Mouse (Mus musculus): Measurements from ENCODE around the gene Slc17a7. TPM values are rescaled to one million over a fixed set of nuclear protein-coding genes. Genes with fewer than 3 reads are reported as not detected.

Slc17a7 gene
- polyA plus RNA-seq, 1 experiment from 2014 or later = 1.4 TPM

DNA sequence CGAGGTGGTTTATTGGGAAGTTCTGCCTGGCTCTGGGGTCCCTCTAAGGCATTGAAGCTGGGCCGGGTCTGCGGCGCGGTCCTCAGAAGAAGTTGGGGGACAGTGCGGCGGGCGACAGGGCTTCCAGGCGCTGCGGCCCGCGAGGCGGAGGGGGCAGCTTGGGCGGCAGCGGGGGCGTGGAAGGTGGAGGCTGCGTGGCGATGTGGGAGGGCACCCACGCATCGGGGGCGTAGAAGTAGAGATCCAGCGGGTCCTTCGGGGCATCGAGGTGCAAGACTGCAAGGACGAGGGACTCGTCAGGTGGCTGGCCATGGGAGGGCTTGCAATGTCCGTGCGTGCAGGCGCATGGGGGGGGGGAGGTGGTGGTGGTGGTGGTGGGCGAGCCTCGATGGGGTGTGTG is 12.6 kb downstream of the Slc17a7 start:
- Histone ChIP-seq H3K9me3 (no peaks in the 10 kb centered on the region; the same call in 1 of the 2 replicates), H3K4me3 (peak overlapping the region; percentile 40), H3K4me1 (peaks cover 25% of the 10 kb centered on the region), H3K36me3 (no peaks in the 10 kb centered on the region), H3K27me3 (ENCODE audit: insufficient read depth, poor library complexity, severe bottlenecking) (peaks cover 98% of the 10 kb centered on the region), H3K27ac (no peak overlapping the region)
- no peak for DNase-seq (ENCODE audit: low spot score)
- 5% methylated on average over 31 of the region's 31 CpGs for WGBS

- Histone ChIP-seq H3K36me3 (no peaks in the 10 kb centered on the region), H3K27me3 (ENCODE audit: insufficient read depth, poor library complexity, severe bottlenecking) (peaks cover 98% of the 10 kb centered on the region), H3K9me3 (no peaks in the 10 kb centered on the region), H3K27ac (no peak overlapping the region), H3K4me1 (peaks cover 41% of the 10 kb centered on the region), H3K4me3 (no peak overlapping the region)
- DNase-seq (ENCODE audit: low spot score) = no peak
- 18% methylated on average over 7 of the region's 7 CpGs for WGBS
Measured at GRCm38 (mm10) chr7:45178550-45178949, 14.8 kb downstream of the Slc17a7 start.

- H3K9me3 ChIP-seq = no peaks in the 10 kb centered on the region
- H3K36me3 ChIP-seq = no peaks in the 10 kb centered on the region
- H3K27me3 ChIP-seq (ENCODE audit: insufficient read depth, poor library complexity, severe bottlenecking) = peaks cover 100% of the 10 kb centered on the region
- H3K4me1 ChIP-seq = peaks cover 41% of the 10 kb centered on the region
- 34% methylated on average over 7 of the region's 7 CpGs for WGBS
- no peak within 1 kb of the TSS for H3K4me3 ChIP-seq
- H3K27ac ChIP-seq = no peak within 1 kb of the TSS
- no peak for DNase-seq (ENCODE audit: low spot score)
Measured at GRCm38 (mm10) chr7:45179469-45179868, 15.7 kb downstream of the Slc17a7 start, which contains the start of gene Gfy. Gene Gfy, minus strand, starts transcription at chr7:45179569.

DNA sequence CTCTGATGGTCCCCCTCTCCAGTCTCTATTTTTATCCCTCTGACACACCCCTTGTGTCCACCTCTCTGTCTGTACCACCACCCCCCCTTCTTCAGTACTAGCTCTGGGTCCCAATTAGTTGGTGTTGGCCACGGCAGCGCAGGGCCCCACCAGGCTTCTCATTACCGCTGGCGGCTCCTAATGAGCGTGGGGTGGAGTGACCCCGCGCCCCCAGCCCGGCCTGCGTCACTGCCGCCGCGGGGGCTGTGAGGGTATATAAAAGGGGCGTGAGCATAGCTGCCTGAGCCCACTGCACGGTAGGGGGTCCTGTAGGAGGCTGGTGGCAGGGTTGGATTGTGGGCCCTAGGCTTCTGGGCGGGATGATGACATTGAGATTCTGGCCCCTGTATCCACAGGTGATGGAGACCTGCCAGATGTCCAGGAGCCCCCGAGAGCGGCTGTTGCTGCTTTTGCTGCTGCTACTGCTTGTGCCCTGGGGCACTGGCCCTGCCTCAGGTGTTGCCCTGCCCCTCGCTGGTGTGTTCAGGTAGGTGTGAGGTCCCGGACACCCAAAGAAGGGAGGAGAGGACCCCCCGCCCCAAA is 17.2 kb downstream of the Slc17a7 start, which contains the start of gene Pth2:
Gene Pth2, plus strand, starts transcription at position 100 of the 582 bp plus-strand sequence.
- no peak for DNase-seq (ENCODE audit: low spot score)
- Histone ChIP-seq H3K4me1 (peaks cover 33% of the 10 kb centered on the region), H3K9me3 (no peaks in the 10 kb centered on the region), H3K4me3 (peak within 1 kb of the TSS; percentile 49), H3K36me3 (no peaks in the 10 kb centered on the region), H3K27me3 (ENCODE audit: insufficient read depth, poor library complexity, severe bottlenecking) (peaks cover 100% of the 10 kb centered on the region), H3K27ac (no peak within 1 kb of the TSS)
- WGBS = 22% methylated on average over 20 of the region's 20 CpGs

GRCm38 (mm10) chr7:45181540-45181939 is 17.8 kb downstream of the Slc17a7 start:
- H3K9me3 ChIP-seq = no peaks in the 10 kb centered on the region
- DNase-seq (ENCODE audit: low spot score) = no peak
- peak overlapping the region; percentile 49 for H3K4me3 ChIP-seq
- H3K27ac ChIP-seq = no peak overlapping the region
- peaks cover 100% of the 10 kb centered on the region for H3K27me3 ChIP-seq (ENCODE audit: insufficient read depth, poor library complexity, severe bottlenecking)
- H3K4me1 ChIP-seq = peaks cover 28% of the 10 kb centered on the region
- H3K36me3 ChIP-seq = no peaks in the 10 kb centered on the region
- 6% methylated on average over 30 of the region's 35 CpGs for WGBS

DNA sequence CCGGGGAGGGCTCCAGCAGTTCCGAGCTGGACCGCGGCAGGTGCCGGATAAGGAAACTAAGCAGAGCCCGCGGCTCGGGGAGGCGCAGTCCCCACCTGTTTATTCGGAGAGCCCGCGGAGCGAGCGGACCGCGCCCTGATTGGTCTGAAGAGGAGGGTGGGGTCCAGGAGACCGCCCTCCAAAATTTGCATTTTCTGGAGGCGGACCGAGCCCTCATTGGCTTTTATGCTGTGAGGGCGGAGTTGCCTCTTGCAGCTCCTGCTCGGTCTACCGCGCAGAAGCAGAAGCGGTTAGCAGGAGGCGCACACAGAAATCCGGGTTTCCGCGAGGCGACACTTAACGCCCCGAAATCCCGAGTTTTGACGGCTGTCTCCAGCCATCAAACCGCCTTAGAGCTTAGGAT is 18.5 kb downstream of the Slc17a7 start:
- WGBS = under 1% methylated on average over 34 of the region's 34 CpGs
- Histone ChIP-seq H3K27me3 (ENCODE audit: insufficient read depth, poor library complexity, severe bottlenecking) (peaks cover 100% of the 10 kb centered on the region), H3K27ac (no peak overlapping the region), H3K4me1 (peaks cover 26% of the 10 kb centered on the region), H3K36me3 (no peaks in the 10 kb centered on the region), H3K4me3 (peak overlapping the region; percentile 49), H3K9me3 (no peaks in the 10 kb centered on the region)
- DNase-seq (ENCODE audit: low spot score) = peak; percentile 95

DNA sequence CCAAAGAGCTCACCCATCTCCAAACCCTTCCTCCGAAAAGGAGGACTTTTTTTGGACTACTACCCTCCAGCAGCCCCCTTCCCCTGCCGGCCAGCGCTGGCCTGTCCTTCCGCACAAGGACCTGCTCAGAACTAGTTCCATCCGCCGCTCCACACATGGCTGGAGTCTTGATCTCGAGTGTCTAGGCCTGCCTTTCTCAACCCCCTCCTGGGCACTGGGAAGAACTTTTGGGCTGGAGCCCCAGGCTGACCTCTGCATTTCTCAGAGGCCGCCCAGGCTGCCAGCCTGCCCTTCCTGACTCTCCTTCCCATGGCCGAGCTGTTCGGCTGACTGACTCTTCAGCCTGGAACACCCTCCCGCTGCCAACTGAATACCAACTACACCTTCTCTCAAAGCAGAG is 18.9 kb downstream of the Slc17a7 start:
- no peak for DNase-seq (ENCODE audit: low spot score)
- WGBS = 21% methylated on average over 11 of the region's 11 CpGs

DNA sequence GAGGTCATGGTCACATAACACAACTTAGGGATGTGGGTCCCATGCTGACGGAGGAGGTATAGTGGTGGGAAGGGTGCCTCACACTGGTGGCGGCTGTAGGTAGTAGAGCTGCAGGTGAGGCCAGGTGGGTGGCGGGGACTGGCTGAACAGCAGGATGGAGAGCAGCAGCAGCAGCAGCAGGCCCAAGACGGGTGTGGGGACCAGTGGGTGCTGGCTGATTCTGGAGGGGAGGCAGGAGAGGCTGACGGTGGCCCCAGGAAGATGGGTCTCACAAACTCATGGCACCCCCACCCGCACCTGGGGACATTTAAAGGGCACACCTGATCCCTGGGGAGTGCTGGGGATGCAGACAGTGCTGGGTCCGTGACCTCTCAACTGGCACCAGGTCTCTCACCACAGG is 19.9 kb downstream of the Slc17a7 start:
- Histone ChIP-seq H3K9me3 (no peaks in the 10 kb centered on the region), H3K27me3 (ENCODE audit: insufficient read depth, poor library complexity, severe bottlenecking) (peaks cover 99% of the 10 kb centered on the region), H3K36me3 (no peaks in the 10 kb centered on the region), H3K27ac (no peak overlapping the region), H3K4me3 (no peak overlapping the region), H3K4me1 (peaks cover 26% of the 10 kb centered on the region)
- WGBS = 64% methylated on average over 7 of the region's 7 CpGs
- DNase-seq (ENCODE audit: low spot score) = no peak

More for the DNA sequence above, 18.9 kb downstream of the Slc17a7 start:
- peaks cover 99% of the 10 kb centered on the region for H3K27me3 ChIP-seq (ENCODE audit: insufficient read depth, poor library complexity, severe bottlenecking)
- H3K4me3 ChIP-seq = peak overlapping the region; percentile 49
- H3K4me1 ChIP-seq = peaks cover 26% of the 10 kb centered on the region
- H3K36me3 ChIP-seq = no peaks in the 10 kb centered on the region
- H3K9me3 ChIP-seq = no peaks in the 10 kb centered on the region
- H3K27ac ChIP-seq = no peak overlapping the region

DNA sequence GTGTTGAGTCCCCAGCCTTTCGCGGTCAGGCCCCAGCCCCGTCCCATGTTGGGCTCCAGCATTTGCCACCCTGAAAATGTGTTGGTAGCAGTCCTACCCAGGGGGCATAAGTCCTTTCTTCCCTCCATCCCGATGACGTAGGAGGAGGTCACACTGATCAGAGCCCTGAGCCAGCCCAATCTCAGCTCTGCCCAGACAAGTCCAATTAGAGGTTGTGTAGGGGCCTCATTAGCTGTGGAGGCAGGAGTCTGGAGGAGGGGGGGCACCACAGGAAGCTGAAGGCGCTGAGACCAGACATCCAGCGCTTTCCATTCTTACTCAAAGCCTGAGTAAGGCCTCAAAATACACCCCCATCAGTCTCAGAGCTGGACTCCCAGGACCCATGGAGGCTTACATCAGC is 22.2 kb downstream of the Slc17a7 start:
- no peaks in the 10 kb centered on the region for H3K36me3 ChIP-seq
- no peaks in the 10 kb centered on the region for H3K9me3 ChIP-seq
- no peak for DNase-seq (ENCODE audit: low spot score)
- H3K27ac ChIP-seq = no peak overlapping the region
- H3K27me3 ChIP-seq (ENCODE audit: insufficient read depth, poor library complexity, severe bottlenecking) = peaks cover 98% of the 10 kb centered on the region
- H3K4me3 ChIP-seq = no peak overlapping the region
- peaks cover 22% of the 10 kb centered on the region for H3K4me1 ChIP-seq
- WGBS = 67% methylated on average over 7 of the region's 7 CpGs

GRCm38 (mm10) chr7:45189600-45189999 is 25.9 kb downstream of the Slc17a7 start:
- H3K4me3 ChIP-seq = no peak overlapping the region
- no peaks in the 10 kb centered on the region for H3K36me3 ChIP-seq
- H3K27me3 ChIP-seq (ENCODE audit: insufficient read depth, poor library complexity, severe bottlenecking) = peaks cover 89% of the 10 kb centered on the region
- H3K4me1 ChIP-seq = peaks cover 28% of the 10 kb centered on the region
- no peak for DNase-seq (ENCODE audit: low spot score)
- H3K9me3 ChIP-seq = no peaks in the 10 kb centered on the region
- no peak overlapping the region for H3K27ac ChIP-seq
- 45% methylated on average over 16 of the region's 16 CpGs for WGBS

DNA sequence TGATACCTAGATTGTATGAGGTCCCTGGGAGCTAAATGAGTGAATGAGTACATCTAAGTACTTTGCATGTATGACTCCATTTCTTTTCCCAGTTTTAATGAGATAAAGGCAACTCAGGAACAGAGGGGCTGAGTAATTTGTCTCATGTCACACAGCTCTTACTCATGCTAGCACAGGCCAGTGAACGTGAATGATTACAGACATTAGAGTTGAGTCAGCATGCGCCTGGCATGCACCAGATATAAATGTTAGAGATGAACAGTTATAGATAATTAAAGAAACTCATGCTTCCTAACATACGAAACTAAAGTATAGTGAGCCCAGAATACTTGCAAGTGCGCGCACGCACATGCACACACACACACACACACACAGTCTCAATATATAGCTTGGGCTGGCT is 26.4 kb downstream of the Slc17a7 start:
- Histone ChIP-seq H3K4me1 (peaks cover 31% of the 10 kb centered on the region), H3K4me3 (no peak overlapping the region), H3K27me3 (ENCODE audit: insufficient read depth, poor library complexity, severe bottlenecking) (peaks cover 84% of the 10 kb centered on the region), H3K36me3 (no peaks in the 10 kb centered on the region), H3K9me3 (no peaks in the 10 kb centered on the region), H3K27ac (no peak overlapping the region)
- 88% methylated on average over 6 of the region's 6 CpGs for WGBS
- DNase-seq (ENCODE audit: low spot score) = no peak

DNA sequence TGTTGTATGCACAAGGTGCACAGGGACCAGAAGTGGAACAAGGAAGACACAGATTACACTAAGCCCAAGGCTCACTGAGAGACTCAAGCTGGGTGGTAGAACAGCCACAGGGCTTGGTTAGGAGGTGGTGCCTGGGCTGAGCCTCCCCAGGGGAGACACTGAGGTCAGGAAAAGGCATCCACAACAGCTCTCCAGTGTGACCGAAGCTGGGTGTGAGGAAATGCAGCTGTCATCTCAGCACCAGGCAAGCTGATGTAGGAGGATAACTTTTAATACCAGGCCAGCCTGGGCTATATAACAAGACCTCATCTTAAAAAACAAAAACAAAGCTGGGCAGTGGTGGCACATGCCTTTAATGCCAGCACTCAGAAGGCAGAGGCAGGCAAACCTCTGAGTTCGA is 27.4 kb downstream of the Slc17a7 start:
- peaks cover 41% of the 10 kb centered on the region for H3K4me1 ChIP-seq
- WGBS = 61% methylated on average over 2 of the region's 2 CpGs
- H3K4me3 ChIP-seq = no peak overlapping the region
- 0 out of 2 replicates have a peak overlapping the region, but pooled peaks have one; percentile 11 for H3K27ac ChIP-seq
- DNase-seq (ENCODE audit: low spot score) = no peak
- H3K9me3 ChIP-seq = no peaks in the 10 kb centered on the region
- peaks cover 79% of the 10 kb centered on the region for H3K27me3 ChIP-seq (ENCODE audit: insufficient read depth, poor library complexity, severe bottlenecking)
- H3K36me3 ChIP-seq = no peaks in the 10 kb centered on the region

GRCm38 (mm10) chr7:45191803-45192363 is 28.1 kb downstream of the Slc17a7 start:
- Histone ChIP-seq H3K27me3 (ENCODE audit: insufficient read depth, poor library complexity, severe bottlenecking) (peaks cover 79% of the 10 kb centered on the region), H3K9me3 (no peaks in the 10 kb centered on the region), H3K36me3 (no peaks in the 10 kb centered on the region), H3K27ac (peak overlapping the region; percentile 37; the same call in 1 of the 2 replicates), H3K4me3 (no peak overlapping the region; the same call in 1 of the 2 replicates), H3K4me1 (peaks cover 47% of the 10 kb centered on the region)
- no peak for DNase-seq (ENCODE audit: low spot score)
- 16% methylated on average over 8 of the region's 8 CpGs for WGBS

All from heart, embryonic 10.5 days (tissue).